20 mouse cellular contexts compared by ENCODE assay signal in genomic region chr12:79713286-79713685, GRCm38 (mm10).
DNase-seq lines count a peak whose midpoint lies in the region; ATAC-seq lines count a peak whose summit lies in the region.
"Had no signal": no experiment of that assay in that cellular context is flagged by ENCODE, and none has a peak within 500 bp of the region (broad histone marks: within the 10 kb centered on the region; RNA-seq: fewer than 3 reads in every experiment).

No protein-coding gene starts in this region.

- H3K9ac ChIP-seq in forebrain, embryonic 15.5 days (replicated peaks): no peak overlapping the region
- no peak overlapping the region for H3K9ac ChIP-seq in kidney, embryonic 15.5 days
- no peak overlapping the region for H3K9ac ChIP-seq in midbrain, embryonic 12.5 days (replicated peaks)
- no peak overlapping the region for H3K9ac ChIP-seq in midbrain, embryonic 16.5 days (ENCODE audit: low read depth, low read length)
- H3K9ac ChIP-seq: embryonic facial prominence, embryonic 15.5 days; heart, embryonic 15.5 days; hindbrain, embryonic 15.5 days had no signal

- no peak overlapping the region for H3K4me2 ChIP-seq in forebrain, embryonic 15.5 days (replicated peaks)
- H3K4me2 ChIP-seq in kidney, embryonic 15.5 days: no peak overlapping the region
- no peak overlapping the region for H3K4me2 ChIP-seq in midbrain, embryonic 12.5 days (replicated peaks)
- H3K4me2 ChIP-seq in midbrain, embryonic 16.5 days (ENCODE audit: low read length): no peak overlapping the region
- H3K4me2 ChIP-seq: embryonic facial prominence, embryonic 15.5 days; heart, embryonic 11.5 days; heart, embryonic 15.5 days; hindbrain, embryonic 15.5 days had no signal

- no peaks in the 10 kb centered on the region for H3K36me3 ChIP-seq in forebrain, embryonic 10.5 days (replicated peaks)
- no peaks in the 10 kb centered on the region for H3K36me3 ChIP-seq in forebrain, embryonic 15.5 days
- H3K36me3 ChIP-seq in kidney, embryonic 15.5 days: no peaks in the 10 kb centered on the region
- no peaks in the 10 kb centered on the region for H3K36me3 ChIP-seq in midbrain, embryonic 12.5 days
- no peaks in the 10 kb centered on the region for H3K36me3 ChIP-seq in midbrain, embryonic 16.5 days (ENCODE audit: control insufficient read depth, insufficient read depth, low read length)
- H3K36me3 ChIP-seq: embryonic facial prominence, embryonic 15.5 days; heart, embryonic 15.5 days; hindbrain, embryonic 15.5 days had no signal

- no peak for ATAC-seq in forebrain, embryonic 15.5 days (replicated peaks)
- ATAC-seq in kidney, embryonic 15.5 days (replicated peaks; ENCODE audit: low FRiP score): peak; percentile 69
- ATAC-seq in midbrain, embryonic 12.5 days (ENCODE audit: low FRiP score, low read depth): no peak
- ATAC-seq in midbrain, embryonic 16.5 days: no peak; the same call in 1 of the 2 replicates
- no peak for ATAC-seq in inflammation-experienced regulatory T-cells, adult 6 months
- ATAC-seq: forebrain, embryonic 16.5 days had no signal

- no peak for DNase-seq in forebrain, embryonic 10.5 days (ENCODE audit: extremely low spot score, low spot score)
- DNase-seq in kidney, adult 11 months: no peak
- DNase-seq in mesoderm, embryonic 11.5 days (ENCODE audit: low read depth, low spot score): peak; percentile 54
- DNase-seq: adrenal gland, postnatal 10 days; cerebellum, adult 11-12 months; cerebellum, adult 9-10 months; cerebellum, postnatal 25 days; gastrocnemius, postnatal 10 days; heart, adult 18-20 months had no signal

- H3K27ac ChIP-seq in forebrain, embryonic 10.5 days: peak overlapping the region; percentile 88
- no peak overlapping the region for H3K27ac ChIP-seq in forebrain, embryonic 15.5 days (replicated peaks)
- peak overlapping the region; percentile 73 for H3K27ac ChIP-seq in kidney, embryonic 15.5 days
- peak overlapping the region; percentile 40 for H3K27ac ChIP-seq in midbrain, embryonic 12.5 days (replicated peaks)
- H3K27ac ChIP-seq in midbrain, embryonic 16.5 days (ENCODE audit: low read length): no peak overlapping the region
- H3K27ac ChIP-seq: embryonic facial prominence, embryonic 15.5 days; heart, embryonic 15.5 days; hindbrain, embryonic 15.5 days had no signal

- H3K4me1 ChIP-seq in forebrain, embryonic 10.5 days: peaks cover 71% of the 10 kb centered on the region
- peaks cover 20% of the 10 kb centered on the region for H3K4me1 ChIP-seq in forebrain, embryonic 15.5 days
- peaks cover 50% of the 10 kb centered on the region for H3K4me1 ChIP-seq in kidney, embryonic 15.5 days
- H3K4me1 ChIP-seq in midbrain, embryonic 12.5 days: peaks cover 33% of the 10 kb centered on the region
- H3K4me1 ChIP-seq in midbrain, embryonic 16.5 days (ENCODE audit: control insufficient read depth, insufficient read depth, low read length): peaks cover 3% of the 10 kb centered on the region; the same call in 1 of the 2 replicates

- no peak overlapping the region for H3K4me3 ChIP-seq in forebrain, embryonic 10.5 days
- H3K4me3 ChIP-seq in forebrain, embryonic 15.5 days: no peak overlapping the region
- H3K4me3 ChIP-seq in kidney, embryonic 15.5 days (replicated peaks): no peak overlapping the region
- H3K4me3 ChIP-seq in midbrain, embryonic 12.5 days: no peak overlapping the region
- H3K4me3 ChIP-seq in midbrain, embryonic 16.5 days (ENCODE audit: low read depth, low read length): no peak overlapping the region
- H3K4me3 ChIP-seq: embryonic facial prominence, embryonic 15.5 days; erythroblast, embryonic 14.5 days; heart, embryonic 15.5 days; hindbrain, embryonic 15.5 days had no signal

- H3K27me3 ChIP-seq in forebrain, embryonic 10.5 days (ENCODE audit: poor library complexity, severe bottlenecking): no peaks in the 10 kb centered on the region
- H3K27me3 ChIP-seq in forebrain, embryonic 15.5 days: no peaks in the 10 kb centered on the region
- no peaks in the 10 kb centered on the region for H3K27me3 ChIP-seq in kidney, embryonic 15.5 days
- H3K27me3 ChIP-seq in midbrain, embryonic 12.5 days: no peaks in the 10 kb centered on the region
- H3K27me3 ChIP-seq in midbrain, embryonic 16.5 days (ENCODE audit: control insufficient read depth, insufficient read depth, low read depth, low read length): no peaks in the 10 kb centered on the region
- H3K27me3 ChIP-seq: embryonic facial prominence, embryonic 15.5 days; heart, embryonic 15.5 days; hindbrain, embryonic 15.5 days had no signal

- H3K9me3 ChIP-seq in forebrain, embryonic 10.5 days: no peaks in the 10 kb centered on the region
- H3K9me3 ChIP-seq in forebrain, embryonic 15.5 days: no peaks in the 10 kb centered on the region
- no peaks in the 10 kb centered on the region for H3K9me3 ChIP-seq in kidney, embryonic 15.5 days (replicated peaks)
- H3K9me3 ChIP-seq in midbrain, embryonic 12.5 days: no peaks in the 10 kb centered on the region
- no peaks in the 10 kb centered on the region for H3K9me3 ChIP-seq in midbrain, embryonic 16.5 days (replicated peaks; ENCODE audit: control insufficient read depth, low read length, poor library complexity, severe bottlenecking)
- H3K9me3 ChIP-seq: embryonic facial prominence, embryonic 15.5 days; heart, embryonic 15.5 days; hindbrain, embryonic 15.5 days had no signal

Comparison
In these comparisons a context has a peak if more than half of its experiments do, and no peak if none do; other contexts are left out.
1. H3K27ac ChIP-seq: peak in forebrain, embryonic 10.5 days (single experiment), kidney, embryonic 15.5 days (single experiment) and midbrain, embryonic 12.5 days (single experiment); none in forebrain, embryonic 15.5 days (single experiment) and midbrain, embryonic 16.5 days (single experiment).